Mouse (Mus musculus) adrenal gland, adult (tissue): ENCODE measurements at regions not wholly inside any gene's neighbourhood (a gene's known extent, or its start where the extent isn't known, plus 50 kb on each side); places are given as distances from the start of the nearest gene placed in this dataset.

Experiments used
- DNase-seq, 2 experiments: peaks; one replicate each; pipeline ENCODE4 v3.0.0; 2022 to 2023; ENCODE audit warnings: low spot score in 1 of 2; ENCODE audit not compliant: inconsistent age in 2 of 2

DNA sequence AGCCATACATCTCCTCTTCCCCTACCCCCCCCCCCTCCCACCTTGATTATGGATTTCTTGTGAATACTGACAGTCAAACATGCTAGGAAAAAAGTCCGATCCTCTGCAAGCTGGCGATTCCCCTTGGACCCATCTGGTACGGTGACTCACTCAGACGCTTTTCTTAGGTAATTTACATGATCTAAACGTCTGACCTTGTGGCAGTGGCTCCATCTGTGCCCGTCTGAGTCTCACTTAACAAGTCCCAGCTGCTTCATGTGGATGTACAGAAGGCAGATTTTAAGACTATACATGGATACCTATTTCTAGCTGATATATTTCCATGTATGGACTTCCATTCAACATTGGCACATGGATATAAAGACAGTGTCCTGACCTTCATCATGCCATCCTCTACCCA, 481.0 kb downstream of the Lipi start:
- DNase-seq: peak in 1 of 2 experiments; percentile 26

DNA sequence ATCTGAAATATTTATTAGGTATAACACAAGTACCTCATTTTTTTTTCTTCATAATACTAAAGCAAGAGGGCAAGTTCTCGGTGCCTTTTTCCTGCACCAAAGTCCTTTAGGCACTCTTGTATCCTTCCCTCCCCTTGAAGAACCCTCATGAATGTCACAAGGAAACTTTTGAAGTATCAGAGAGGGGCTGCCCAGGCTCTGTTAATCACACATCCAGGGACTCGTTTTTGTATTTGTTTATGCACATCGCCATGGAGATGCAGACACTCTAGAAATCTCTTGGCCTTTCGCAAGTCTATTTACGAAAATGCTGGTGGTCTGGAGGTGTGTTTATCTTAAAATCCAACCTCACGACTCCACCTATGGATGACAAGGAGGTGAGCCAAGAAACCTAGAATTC, 492.7 kb downstream of the Lipi start:
- DNase-seq: no peak

DNA sequence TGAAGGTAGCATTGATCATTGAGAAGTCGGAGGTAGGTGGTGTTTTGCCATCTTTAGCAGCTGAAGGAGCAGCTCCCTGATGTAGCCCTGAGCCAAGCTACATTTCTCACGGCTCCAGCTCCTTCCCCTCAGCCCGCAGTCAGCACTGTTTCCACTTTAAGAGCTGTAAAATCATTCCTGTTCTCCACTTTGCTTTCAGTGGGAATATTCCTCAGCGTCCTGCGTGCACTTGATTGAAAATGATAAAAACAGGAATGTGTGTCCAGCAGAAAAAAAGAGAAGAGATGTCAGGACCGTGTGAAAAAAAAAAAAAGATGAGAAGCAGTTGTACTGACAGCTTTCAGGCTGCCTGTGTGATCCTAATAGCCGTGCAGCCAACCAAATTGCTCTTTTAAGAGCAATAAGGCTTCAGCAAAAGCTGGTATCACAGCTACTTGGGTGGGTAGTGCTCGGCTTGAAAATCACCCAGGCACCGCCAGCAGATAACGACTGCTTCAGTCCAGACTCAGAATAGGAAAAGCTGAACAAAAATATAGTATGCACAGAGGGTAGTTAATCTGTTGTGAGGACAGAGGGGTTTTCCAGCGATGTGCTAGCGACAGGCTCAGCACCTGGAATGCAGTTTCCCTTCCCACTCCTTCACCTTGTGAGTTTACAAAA, 493.3 kb downstream of the Lipi start:
- DNase-seq: no peak

DNA sequence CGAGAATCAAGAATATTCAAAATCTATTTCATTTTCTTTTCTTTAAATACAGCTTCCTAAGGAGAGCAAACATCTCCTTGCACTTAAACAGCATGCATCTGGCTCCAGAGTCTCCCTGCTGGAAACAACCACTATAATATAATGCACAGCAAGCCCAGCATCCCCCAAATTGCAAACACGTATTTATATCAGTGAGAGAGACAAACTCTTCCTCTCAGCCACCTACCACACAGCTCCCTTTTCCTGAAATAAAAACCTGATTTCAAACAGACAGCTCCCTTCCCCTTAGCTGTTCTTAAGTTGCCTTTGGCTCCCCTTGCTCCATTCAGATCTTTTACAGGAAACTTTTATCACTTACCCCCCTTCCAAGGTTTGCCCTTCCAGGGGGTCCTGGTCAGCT, 493.9 kb downstream of the Lipi start:
- no peak for DNase-seq

DNA sequence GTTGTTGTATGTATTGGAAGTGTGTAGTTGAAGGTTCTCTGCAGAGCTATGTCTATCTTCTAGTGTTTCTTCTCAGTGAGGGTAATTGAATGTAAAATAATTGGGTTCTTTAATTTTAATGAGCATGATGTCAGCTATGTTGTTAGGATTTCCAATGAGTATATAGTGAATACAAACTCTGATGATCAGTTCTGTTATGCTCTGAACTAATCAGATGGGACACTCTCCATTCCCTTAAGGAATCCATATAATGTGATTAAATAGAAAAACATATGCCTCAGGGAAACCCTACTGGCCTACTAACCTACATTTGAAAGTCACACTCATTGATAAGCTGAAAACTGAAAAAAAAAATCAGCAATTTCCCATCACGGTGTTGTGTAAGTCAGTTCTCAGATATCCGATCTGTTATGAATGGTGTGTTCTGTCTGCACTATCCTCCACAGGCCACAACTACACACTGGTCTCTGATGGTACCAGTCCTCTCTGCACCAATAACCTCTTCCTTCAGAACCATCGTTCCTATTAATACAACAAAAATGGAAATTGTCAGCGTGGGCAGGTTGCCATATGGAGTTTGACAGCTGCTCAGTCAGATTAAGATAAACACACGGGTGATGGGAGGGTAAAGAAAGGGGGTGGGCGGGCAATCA, 496.4 kb downstream of the Lipi start:
- no peak for DNase-seq

DNA sequence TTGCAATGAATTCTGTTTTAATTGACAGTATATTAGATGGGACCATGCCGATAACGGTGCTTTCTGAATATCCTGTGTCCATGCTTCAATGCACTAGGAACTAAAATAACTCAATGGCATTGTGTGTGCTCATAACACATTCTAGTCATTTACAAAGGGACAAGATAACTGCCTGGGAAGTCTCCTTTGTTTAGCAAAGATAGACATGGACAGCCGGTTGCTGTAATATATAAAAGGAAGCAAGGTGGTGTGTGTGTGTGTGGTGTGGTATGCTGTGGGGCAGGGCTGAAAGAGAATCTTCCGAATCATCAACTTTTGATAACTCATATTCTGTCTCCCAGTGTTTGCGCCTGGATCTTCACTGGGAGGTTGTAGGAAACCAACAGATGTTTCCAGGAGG, 497.2 kb downstream of the Lipi start:
- DNase-seq: no peak

DNA sequence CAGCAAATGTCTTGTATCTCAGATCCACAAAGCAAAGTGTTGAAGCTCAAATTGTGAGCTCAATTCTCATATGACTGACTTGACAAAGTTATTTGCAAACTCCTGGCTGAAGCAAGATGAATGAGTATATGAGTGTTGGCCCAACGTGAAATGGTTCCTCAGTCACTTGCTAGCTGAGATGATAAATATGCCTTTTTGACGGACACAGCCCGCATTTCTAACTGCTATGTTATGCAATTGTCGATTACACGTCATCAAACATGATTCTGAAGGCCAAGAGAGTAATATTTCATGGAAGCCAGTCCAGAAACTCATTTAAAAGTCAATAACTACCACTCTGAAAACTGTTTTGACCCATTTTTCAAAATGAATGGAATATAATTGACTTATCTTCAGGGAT, 520.6 kb downstream of the Lipi start:
- peak in 1 of 2 experiments; percentile 79 for DNase-seq

DNA sequence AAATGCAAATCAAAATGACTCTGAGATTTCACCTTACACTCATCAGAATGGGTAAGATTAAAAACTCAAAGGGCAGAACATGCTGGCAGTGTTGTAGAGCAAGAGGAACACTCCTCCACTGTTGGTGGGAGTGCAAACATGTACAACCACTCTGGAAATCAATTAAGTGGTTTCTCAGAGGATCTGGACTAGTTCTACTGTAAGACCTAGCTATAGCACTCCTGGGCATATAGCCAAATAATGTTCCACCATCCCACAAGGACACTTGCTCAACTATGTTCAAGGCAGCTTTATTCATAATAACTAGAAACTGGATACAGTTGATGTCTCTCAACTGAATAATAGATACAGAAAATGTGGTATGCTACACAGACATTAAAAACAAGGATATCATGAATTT, 532.9 kb downstream of the Lipi start:
- DNase-seq: peak in 1 of 2 experiments; percentile 58

DNA sequence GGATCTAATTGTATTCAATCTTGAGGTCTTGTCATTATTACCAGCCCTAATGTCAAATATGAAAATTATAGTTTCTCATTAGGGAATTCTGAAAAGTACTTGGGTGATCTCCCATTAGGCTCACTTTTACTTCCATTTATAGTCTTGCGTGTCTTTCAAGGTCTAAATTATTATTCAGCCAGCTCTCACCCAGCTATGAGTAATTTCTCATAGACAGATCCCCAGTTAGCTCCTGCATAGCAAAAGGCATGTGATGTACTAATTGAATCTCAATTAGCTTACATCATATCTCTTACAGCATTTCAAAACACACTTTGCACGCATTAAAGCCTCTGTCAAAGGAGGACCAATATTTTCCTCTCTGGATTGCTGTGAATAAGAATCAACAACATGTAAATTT, 539.9 kb downstream of the Lipi start:
- DNase-seq: no peak
